Mouse (Mus musculus) c-Kit-positive CD71-positive TER-119-negative erythroid progenitor cells, embryonic 14.5 days (primary cell): ENCODE data around the gene Rnf224.

Experiments used
- DNase-seq: peaks from one replicate; pipeline ENCODE4 v3.0.0-alpha.2; 2013; ENCODE audit warnings: low read depth

Gene Rnf224

DNA sequence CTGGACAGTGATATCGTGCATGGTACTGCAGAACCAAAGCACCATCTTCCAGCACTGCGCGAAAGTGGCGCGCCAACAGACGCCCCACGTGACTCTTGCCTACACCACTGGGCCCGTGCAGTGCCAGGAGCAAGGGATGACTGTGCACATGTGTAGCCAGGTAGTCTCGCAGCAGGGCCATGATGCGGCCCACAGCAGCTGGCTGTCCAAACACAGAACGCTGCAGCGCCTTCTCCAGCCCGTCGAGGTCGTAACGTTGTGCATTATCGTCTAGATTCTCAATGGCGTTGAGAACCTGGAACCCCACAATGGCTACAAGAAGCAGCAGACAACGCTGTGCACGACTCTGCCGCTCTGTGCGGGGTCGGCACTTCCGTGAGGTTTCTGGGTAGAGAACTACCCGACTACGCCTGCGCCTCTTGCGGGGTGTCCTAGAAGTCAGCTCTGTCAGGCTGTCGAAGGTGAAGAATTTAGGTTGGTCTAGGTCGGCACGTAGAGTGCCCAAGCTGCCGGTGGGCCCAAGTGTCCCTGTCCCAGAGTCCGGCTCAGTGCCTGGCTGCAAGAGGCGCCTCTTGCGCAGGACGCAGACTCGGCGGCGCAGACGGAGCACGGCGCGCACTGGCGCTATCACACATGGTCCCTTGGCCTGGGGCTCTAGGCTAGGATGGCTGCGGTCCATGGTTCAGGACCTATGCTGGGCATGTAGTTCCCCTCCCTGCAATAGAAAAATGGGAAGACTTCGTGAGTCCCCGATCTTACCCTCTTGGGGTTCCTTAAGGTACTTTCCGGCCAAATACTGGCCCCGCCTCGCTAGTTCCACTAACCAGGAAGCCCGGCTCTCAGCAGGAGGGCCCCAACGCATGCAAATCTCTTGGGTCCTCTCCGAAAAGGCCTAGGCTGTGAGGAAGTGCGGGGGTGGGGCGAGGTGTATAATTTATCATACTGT is 41.1 kb downstream of the Rnf224 start:
- peak; percentile 67 for DNase-seq

DNA sequence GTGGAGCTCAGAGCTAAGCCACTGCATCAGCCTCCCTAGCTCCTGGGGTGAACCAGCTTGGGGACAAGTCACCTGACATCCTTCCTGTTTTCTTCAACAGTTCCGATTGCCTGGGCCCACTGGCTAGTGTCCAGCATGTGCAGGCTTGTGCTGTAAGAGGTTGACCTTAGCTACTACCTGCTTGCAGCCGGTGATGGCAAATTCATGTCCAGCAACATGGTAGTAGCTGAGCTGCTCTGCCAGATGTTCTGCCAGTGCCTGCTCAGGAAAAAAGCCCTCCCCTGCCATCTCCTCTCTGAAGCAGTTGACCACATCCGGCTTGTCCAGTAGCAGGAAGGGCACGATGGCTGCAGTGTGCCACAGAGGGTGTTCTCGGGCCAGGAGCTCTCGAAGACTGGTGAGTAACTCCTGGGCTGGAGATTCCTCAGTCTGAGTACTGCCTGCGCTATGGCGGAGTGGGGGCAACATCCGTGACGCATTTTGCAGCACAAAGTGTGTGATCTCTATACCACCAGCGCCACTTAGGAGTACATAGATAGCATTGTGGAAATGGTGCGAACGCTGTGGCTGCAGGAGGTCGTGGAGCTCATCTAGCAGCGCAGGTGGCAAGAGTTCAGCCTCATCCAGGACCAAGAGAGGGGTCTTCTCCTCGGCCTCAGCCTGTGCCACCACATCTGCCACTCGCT is 42.0 kb downstream of the Rnf224 start:
- no peak for DNase-seq

DNA sequence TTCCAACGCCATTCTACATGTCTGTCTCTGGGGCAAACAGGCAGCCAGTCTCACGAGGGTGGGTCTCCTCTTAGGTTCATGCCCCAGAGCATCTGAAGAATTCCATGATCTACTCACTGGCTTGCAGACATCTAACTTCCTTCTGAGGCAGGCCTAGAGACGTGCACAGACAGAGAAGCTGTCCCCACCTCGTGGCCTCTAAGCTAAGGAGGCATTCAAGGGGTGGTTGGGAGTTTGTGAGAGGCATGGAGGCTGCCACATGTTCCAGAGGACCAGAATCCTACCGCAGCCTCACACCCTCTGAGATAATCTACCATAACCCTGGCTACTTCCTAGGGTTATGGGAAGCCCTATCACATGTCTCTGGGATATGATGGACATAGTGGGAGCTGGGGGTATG is 42.6 kb downstream of the Rnf224 start:
- DNase-seq: no peak

DNA sequence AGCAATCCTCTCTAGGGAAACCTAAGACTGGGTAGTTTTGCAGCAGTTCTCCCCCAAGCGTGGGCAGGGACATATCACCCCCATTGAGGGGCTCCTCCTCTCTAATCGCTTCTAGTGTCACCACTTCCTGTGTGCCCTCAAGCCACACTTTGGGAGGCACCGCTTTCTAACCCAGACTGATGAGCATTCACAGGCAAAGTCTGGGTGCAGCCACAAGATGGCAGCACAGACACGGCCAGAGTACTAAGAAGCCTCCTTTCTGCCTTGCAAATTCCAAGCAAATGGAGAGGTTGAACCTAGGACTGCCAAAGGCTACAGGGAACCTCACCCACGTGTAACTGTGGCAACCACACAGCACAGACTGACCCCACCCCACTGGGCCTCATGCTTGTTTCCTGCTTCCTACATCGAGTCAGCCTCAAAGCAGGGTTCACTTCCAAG is 43.2 kb downstream of the Rnf224 start:
- DNase-seq: peak; percentile 83

DNA sequence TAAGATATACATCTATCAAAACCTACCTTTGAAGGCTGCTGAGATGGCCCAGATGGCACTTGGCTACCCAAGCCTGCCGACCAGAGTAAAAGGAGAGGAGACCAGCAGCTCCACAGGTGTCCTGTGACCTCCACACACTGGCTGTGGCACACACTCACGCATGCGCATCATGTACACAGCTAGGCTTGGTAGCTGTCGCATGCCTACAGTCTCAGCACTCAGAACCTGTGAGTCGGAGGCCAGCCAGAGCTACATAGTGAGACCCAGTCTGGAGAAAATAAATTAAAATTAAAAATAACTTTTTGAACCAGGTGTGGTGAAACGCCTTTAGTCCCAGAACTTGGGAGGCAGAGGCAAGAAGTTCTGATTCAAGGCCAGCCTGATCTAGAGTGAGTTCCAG is 48.7 kb downstream of the Rnf224 start:
- no peak for DNase-seq

DNA sequence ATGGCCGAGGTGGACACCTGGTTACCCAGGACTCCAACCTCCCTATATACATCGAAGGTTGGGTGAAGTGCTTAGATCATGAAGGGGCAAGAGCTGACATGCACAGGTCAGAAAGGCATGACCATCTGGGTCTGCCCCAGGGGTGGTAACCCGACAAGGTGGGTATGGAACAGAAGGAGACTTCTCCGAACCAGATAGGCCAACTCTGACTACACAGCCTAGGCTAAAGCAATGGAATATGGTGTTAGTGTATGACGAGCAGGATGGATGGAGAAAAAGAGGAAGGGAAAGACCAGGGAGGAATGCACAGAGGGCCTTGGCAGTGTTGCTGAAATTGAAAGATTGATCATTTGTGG is 50.0 kb downstream of the Rnf224 start:
- DNase-seq: no peak

DNA sequence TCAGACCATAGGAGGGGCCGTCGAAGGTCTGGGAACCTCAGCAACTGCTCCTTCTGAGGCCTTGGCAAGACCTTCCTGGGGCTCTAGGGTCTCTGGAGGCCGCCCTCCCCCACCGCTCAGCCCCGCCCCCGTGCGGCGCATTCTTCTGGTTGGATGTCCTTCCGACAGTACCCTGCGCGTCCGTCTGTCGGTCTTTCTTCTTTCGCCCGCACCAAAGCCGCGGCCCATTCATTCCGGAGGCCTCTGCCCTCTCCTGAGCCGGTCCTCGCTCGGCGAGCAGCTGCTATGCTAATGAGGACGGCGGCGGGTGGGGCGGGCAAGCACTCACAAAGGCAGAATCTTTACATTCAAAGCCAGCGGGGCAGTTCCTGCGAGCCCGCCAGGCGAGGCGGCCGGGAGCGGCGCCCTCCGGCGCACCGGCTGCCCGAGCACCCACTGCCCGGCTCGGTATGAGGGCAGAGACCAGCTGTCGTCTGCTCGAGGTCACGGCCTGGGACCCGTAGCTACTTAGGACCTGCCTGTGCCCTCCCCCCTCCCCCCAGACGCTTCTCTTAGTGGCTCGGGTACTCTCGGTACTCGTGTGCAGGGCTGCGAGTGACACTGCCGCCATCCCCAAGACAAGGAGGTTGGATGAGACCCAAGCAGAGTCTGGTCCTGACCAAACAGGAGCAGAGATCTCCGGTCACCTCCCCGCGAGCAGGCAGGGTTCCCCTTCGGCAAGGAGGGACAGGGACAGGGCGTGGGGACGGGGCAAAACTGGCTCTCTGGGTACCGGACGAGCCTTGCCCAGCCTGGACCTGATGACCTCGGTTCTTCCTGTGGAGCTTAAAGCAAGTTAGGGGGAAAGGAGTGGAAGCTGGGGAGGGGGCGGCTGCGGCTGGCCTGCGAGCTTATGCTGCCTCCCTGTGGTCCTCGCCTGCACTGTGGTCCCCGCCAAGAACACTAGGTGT is 50.7 kb downstream of the Rnf224 start:
- DNase-seq: no peak

DNA sequence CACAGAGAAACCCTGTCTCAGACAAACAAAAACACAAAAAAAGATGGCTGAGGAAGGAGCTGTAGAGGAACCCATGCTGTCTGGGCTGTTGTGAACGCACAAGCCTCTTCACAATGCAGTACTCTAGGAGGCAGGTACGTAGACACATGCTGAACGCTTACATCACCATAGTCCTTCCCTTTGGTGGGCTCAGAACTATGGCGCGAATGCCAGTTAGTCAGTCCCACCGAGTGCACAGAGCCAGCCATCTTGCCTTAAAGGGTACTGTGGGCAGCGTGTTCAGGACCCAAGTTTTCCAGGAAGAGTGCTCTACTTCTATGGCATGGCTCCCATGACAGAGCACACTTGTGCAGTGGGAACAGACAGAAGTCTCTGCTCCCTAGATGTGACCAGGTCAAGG is 52.1 kb downstream of the Rnf224 start:
- DNase-seq: no peak
